Mouse (Mus musculus): Measurements from ENCODE around the gene Snx32. TPM values are rescaled to one million over a fixed set of nuclear protein-coding genes. Genes with fewer than 3 reads are reported as not detected.

Snx32 gene
- total RNA-seq, 2 experiments from 2014 or later: 42.7 to 43.6 TPM

Other genes with a start within 250 kb of the Snx32 start
Only the 30 nearest of the 31 such genes appear.
- 82.5 and 114 TPM in 2 replicates for gene Sf3b2, start 215.1 kb downstream of the Snx32 start, total RNA-seq (2015; ENCODE audit: low replicate concordance)
- 107 and 146 TPM in 2 replicates for gene Sf3b2, start 215.1 kb downstream of the Snx32 start, total RNA-seq (2017; ENCODE audit: low replicate concordance)
- gene Gal3st3, start 212.2 kb downstream of the Snx32 start, total RNA-seq (2015; ENCODE audit: low replicate concordance): not detected in 2 replicates
- gene Gal3st3, start 212.2 kb downstream of the Snx32 start, total RNA-seq (2017; ENCODE audit: low replicate concordance): not detected in 2 replicates
- not detected in 2 replicates for gene Catsper1, start 174.8 kb downstream of the Snx32 start, total RNA-seq (2015; ENCODE audit: low replicate concordance)
- gene Catsper1, start 174.8 kb downstream of the Snx32 start, total RNA-seq (2017; ENCODE audit: low replicate concordance): not detected in 2 replicates
- 0.42 TPM in 1 of 2 replicates, not detected in the other for gene Cst6, start 161.0 kb downstream of the Snx32 start, total RNA-seq (2015; ENCODE audit: low replicate concordance)
- not detected in 2 replicates for gene Cst6, start 161.0 kb downstream of the Snx32 start, total RNA-seq (2017; ENCODE audit: low replicate concordance)
- 26.0 and 27.0 TPM in 2 replicates for gene Eif1ad, start 143.8 kb downstream of the Snx32 start, total RNA-seq (2015; ENCODE audit: low replicate concordance)
- 33.9 and 45.0 TPM in 2 replicates for gene Eif1ad, start 143.8 kb downstream of the Snx32 start, total RNA-seq (2017; ENCODE audit: low replicate concordance)
- 150 and 163 TPM in 2 replicates for gene Banf1, start 143.4 kb downstream of the Snx32 start, total RNA-seq (2015; ENCODE audit: low replicate concordance)
- 29.1 and 34.9 TPM in 2 replicates for gene Banf1, start 143.4 kb downstream of the Snx32 start, total RNA-seq (2017; ENCODE audit: low replicate concordance)
- gene Sart1, start 121.8 kb downstream of the Snx32 start, total RNA-seq (2015; ENCODE audit: low replicate concordance): 73.4 and 90.8 TPM in 2 replicates
- gene Sart1, start 121.8 kb downstream of the Snx32 start, total RNA-seq (2017; ENCODE audit: low replicate concordance): 62.2 and 94.3 TPM in 2 replicates
- gene Tsga10ip, start 108.0 kb downstream of the Snx32 start, total RNA-seq (2015; ENCODE audit: low replicate concordance): not detected in 2 replicates
- gene Tsga10ip, start 108.0 kb downstream of the Snx32 start, total RNA-seq (2017; ENCODE audit: low replicate concordance): not detected in 2 replicates
- gene Drap1, start 85.6 kb downstream of the Snx32 start, total RNA-seq (2015; ENCODE audit: low replicate concordance): 22.3 and 31.0 TPM in 2 replicates
- 8.3 and 25.4 TPM in 2 replicates for gene Drap1, start 85.6 kb downstream of the Snx32 start, total RNA-seq (2017; ENCODE audit: low replicate concordance)
- 11.7 and 16.2 TPM in 2 replicates for gene AI837181, start 85.4 kb downstream of the Snx32 start, total RNA-seq (2015; ENCODE audit: low replicate concordance)
- gene AI837181, start 85.4 kb downstream of the Snx32 start, total RNA-seq (2017; ENCODE audit: low replicate concordance): 1.9 and 13.7 TPM in 2 replicates
- not detected in 2 replicates for gene Fosl1, start 63.0 kb downstream of the Snx32 start, total RNA-seq (2015; ENCODE audit: low replicate concordance)
- not detected in 2 replicates for gene Fosl1, start 63.0 kb downstream of the Snx32 start, total RNA-seq (2017; ENCODE audit: low replicate concordance)
- gene Ccdc85b, start 52.6 kb downstream of the Snx32 start, total RNA-seq (2015; ENCODE audit: low replicate concordance): not detected in 2 replicates
- 1.2 TPM in 1 of 2 replicates, not detected in the other for gene Ccdc85b, start 52.6 kb downstream of the Snx32 start, total RNA-seq (2017; ENCODE audit: low replicate concordance)
- 11.5 and 21.8 TPM in 2 replicates for gene Fibp, start 49.9 kb downstream of the Snx32 start, total RNA-seq (2015; ENCODE audit: low replicate concordance)
- 29.0 and 32.5 TPM in 2 replicates for gene Fibp, start 49.9 kb downstream of the Snx32 start, total RNA-seq (2017; ENCODE audit: low replicate concordance)
- 6.3 TPM in 1 of 2 replicates, not detected in the other for gene Ctsw, start 42.0 kb downstream of the Snx32 start, total RNA-seq (2015; ENCODE audit: low replicate concordance)
- gene Ctsw, start 42.0 kb downstream of the Snx32 start, total RNA-seq (2017; ENCODE audit: low replicate concordance): not detected in 2 replicates
- 5.0 TPM in 1 of 2 replicates, not detected in the other for gene Efemp2, start 36.6 kb downstream of the Snx32 start, total RNA-seq (2015; ENCODE audit: low replicate concordance)
- not detected in 2 replicates for gene Efemp2, start 36.6 kb downstream of the Snx32 start, total RNA-seq (2017; ENCODE audit: low replicate concordance)
- gene Mus81, start 22.1 kb downstream of the Snx32 start, total RNA-seq (2015; ENCODE audit: low replicate concordance): 2.5 and 59.5 TPM in 2 replicates
- gene Mus81, start 22.1 kb downstream of the Snx32 start, total RNA-seq (2017; ENCODE audit: low replicate concordance): 6.5 and 11.2 TPM in 2 replicates
- 720 and 762 TPM in 2 replicates for gene Cfl1, start 20.1 kb downstream of the Snx32 start, total RNA-seq (2015; ENCODE audit: low replicate concordance)
- 460 and 469 TPM in 2 replicates for gene Cfl1, start 20.1 kb downstream of the Snx32 start, total RNA-seq (2017; ENCODE audit: low replicate concordance)
- 21.4 and 25.6 TPM in 2 replicates for gene 1700020D05Rik, start 6.8 kb downstream of the Snx32 start, total RNA-seq (2015; ENCODE audit: low replicate concordance)
- 13.8 and 18.7 TPM in 2 replicates for gene 1700020D05Rik, start 6.8 kb downstream of the Snx32 start, total RNA-seq (2017; ENCODE audit: low replicate concordance)
- gene Ovol1, start 50.1 kb upstream of the Snx32 start, total RNA-seq (2015; ENCODE audit: low replicate concordance): not detected in 2 replicates
- gene Ovol1, start 50.1 kb upstream of the Snx32 start, total RNA-seq (2017; ENCODE audit: low replicate concordance): not detected in 2 replicates
- gene Ap5b1, start 57.5 kb upstream of the Snx32 start, total RNA-seq (2015; ENCODE audit: low replicate concordance): 3.8 and 8.3 TPM in 2 replicates
- gene Ap5b1, start 57.5 kb upstream of the Snx32 start, total RNA-seq (2017; ENCODE audit: low replicate concordance): 6.4 and 11.0 TPM in 2 replicates
- gene Rnaseh2c, start 91.3 kb upstream of the Snx32 start, total RNA-seq (2015; ENCODE audit: low replicate concordance): 87.2 and 123 TPM in 2 replicates
- gene Rnaseh2c, start 91.3 kb upstream of the Snx32 start, total RNA-seq (2017; ENCODE audit: low replicate concordance): 36.2 and 100.0 TPM in 2 replicates
- 31.0 and 42.8 TPM in 2 replicates for gene Kat5, start 99.7 kb upstream of the Snx32 start, total RNA-seq (2015; ENCODE audit: low replicate concordance)
- 29.1 and 35.0 TPM in 2 replicates for gene Kat5, start 99.7 kb upstream of the Snx32 start, total RNA-seq (2017; ENCODE audit: low replicate concordance)
- gene Rela, start 126.9 kb upstream of the Snx32 start, total RNA-seq (2015; ENCODE audit: low replicate concordance): 18.4 and 26.0 TPM in 2 replicates
- gene Rela, start 126.9 kb upstream of the Snx32 start, total RNA-seq (2017; ENCODE audit: low replicate concordance): 7.2 and 14.8 TPM in 2 replicates
- gene Sipa1, start 153.2 kb upstream of the Snx32 start, total RNA-seq (2015; ENCODE audit: low replicate concordance): 97.7 and 126 TPM in 2 replicates
- gene Sipa1, start 153.2 kb upstream of the Snx32 start, total RNA-seq (2017; ENCODE audit: low replicate concordance): 127 and 129 TPM in 2 replicates
- gene Map3k11, start 178.2 kb upstream of the Snx32 start, total RNA-seq (2015; ENCODE audit: low replicate concordance): 12.2 and 13.7 TPM in 2 replicates
- gene Map3k11, start 178.2 kb upstream of the Snx32 start, total RNA-seq (2017; ENCODE audit: low replicate concordance): 9.4 and 14.1 TPM in 2 replicates
- 31.4 and 61.3 TPM in 2 replicates for gene Pcnx3, start 178.4 kb upstream of the Snx32 start, total RNA-seq (2015; ENCODE audit: low replicate concordance)
- 44.7 and 54.5 TPM in 2 replicates for gene Pcnx3, start 178.4 kb upstream of the Snx32 start, total RNA-seq (2017; ENCODE audit: low replicate concordance)
- not detected in 2 replicates for gene Kcnk7, start 193.8 kb upstream of the Snx32 start, total RNA-seq (2015; ENCODE audit: low replicate concordance)
- gene Kcnk7, start 193.8 kb upstream of the Snx32 start, total RNA-seq (2017; ENCODE audit: low replicate concordance): not detected in 2 replicates
- 176 and 250 TPM in 2 replicates for gene Ehbp1l1, start 215.8 kb upstream of the Snx32 start, total RNA-seq (2015; ENCODE audit: low replicate concordance)
- 668 and 983 TPM in 2 replicates for gene Ehbp1l1, start 215.8 kb upstream of the Snx32 start, total RNA-seq (2017; ENCODE audit: low replicate concordance)
- gene Fam89b, start 219.1 kb upstream of the Snx32 start, total RNA-seq (2015; ENCODE audit: low replicate concordance): 67.9 and 77.8 TPM in 2 replicates
- 18.7 and 41.5 TPM in 2 replicates for gene Fam89b, start 219.1 kb upstream of the Snx32 start, total RNA-seq (2017; ENCODE audit: low replicate concordance)
- gene Ltbp3, start 230.4 kb upstream of the Snx32 start, total RNA-seq (2015; ENCODE audit: low replicate concordance): 2.5 and 10.1 TPM in 2 replicates
- 1.6 TPM in 1 of 2 replicates, not detected in the other for gene Ltbp3, start 230.4 kb upstream of the Snx32 start, total RNA-seq (2017; ENCODE audit: low replicate concordance)